Mouse (Mus musculus): ENCODE results near the gene Agl. TPM values are rescaled to one million over a fixed set of nuclear protein-coding genes. Genes with fewer than 3 reads are reported as not detected.

Gene Agl
- total RNA-seq, 2 experiments from 2014 or later: 26.2 to 29.3 TPM

GRCm38 (mm10) chr3:116702647-116703272 is 105.2 kb downstream of the Agl start:
- no peak for DNase-seq (ENCODE audit: extremely low spot score in 1 of 2, low spot score in 1 of 2)

DNA sequence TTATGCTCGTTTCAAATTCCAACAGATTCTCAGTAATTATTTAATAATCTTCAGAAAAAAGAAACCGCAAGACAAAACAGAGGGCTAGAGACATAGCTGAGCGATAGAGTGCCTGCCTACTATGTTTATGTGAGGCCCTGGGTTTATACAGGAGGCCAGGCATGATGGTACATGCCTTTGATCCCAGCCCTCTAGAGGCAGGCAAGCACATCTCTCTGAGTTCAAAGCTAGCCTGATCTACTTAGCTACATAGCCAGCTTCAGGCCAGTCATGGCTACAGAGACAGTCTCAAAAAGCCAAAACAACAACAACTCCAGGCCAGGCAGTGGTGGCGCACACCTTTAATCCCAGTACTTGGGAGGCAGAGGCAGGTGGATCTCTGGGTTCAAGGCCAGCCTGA is 106.4 kb downstream of the Agl start:
- DNase-seq (ENCODE audit: extremely low spot score in 1 of 2, low spot score in 1 of 2): no peak

DNA sequence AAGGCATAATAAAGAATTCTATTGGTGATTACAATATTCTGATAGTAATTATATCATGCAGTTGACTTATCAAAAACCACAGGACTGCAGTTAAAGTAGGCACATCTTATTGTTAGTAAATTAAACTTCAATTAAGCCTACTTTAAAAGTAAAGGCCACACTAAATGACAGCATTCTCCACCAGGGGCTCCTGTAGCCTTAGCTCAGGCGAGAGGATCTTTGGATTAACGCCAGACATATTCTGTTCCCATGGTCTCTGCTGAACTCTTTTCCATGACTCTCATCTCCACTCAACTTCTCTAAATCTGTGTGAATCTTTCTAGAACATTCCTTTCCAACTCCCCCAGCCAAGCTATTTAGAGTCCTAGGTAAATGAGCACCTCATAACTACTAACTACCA is 109.2 kb downstream of the Agl start:
- DNase-seq (ENCODE audit: extremely low spot score in 1 of 2, low spot score in 1 of 2): no peak

DNA sequence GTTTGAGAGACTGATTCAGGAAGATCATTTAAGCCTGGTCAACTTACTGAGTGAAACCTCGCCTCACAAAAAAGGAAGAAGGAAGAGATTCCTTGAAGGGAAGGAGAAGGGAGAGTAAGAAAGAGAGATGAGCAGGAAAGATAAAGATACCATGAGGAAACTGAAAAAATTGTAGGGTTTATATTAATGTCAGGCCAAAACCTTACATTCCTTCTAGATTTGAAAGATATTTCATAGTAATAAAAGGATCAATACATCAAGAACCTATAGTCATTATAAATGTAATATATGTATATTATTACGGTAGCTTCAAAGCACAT is 112.3 kb downstream of the Agl start:
- DNase-seq (ENCODE audit: extremely low spot score in 1 of 2, low spot score in 1 of 2): no peak

- DNase-seq (ENCODE audit: extremely low spot score in 1 of 2, low spot score in 1 of 2): no peak
These were observed 112.9 kb downstream of the Agl start for GRCm38 (mm10) chr3:116694955-116695665.

DNA sequence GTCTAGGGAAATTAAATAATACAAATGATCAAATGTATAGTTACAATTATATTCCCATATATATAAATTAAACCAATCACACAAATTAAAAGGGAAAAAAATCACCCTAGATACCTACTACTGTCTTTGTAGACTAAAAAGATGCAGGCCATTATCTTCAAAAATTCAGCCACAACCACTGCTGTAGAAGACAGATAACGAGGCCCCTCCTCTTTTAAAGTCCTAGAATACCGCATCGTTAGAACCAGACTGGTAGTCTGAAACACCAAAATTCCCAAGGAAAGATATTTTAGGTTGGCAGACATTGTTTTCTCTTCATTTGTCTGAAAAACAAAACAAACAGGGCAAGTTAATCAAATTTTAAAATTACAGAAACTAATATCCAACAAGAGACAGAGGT is 113.7 kb downstream of the Agl start:
- DNase-seq (ENCODE audit: extremely low spot score in 1 of 2, low spot score in 1 of 2): no peak

Other genes starting within 250 kb of the Agl start
- under 1 TPM in 1 of 2 experiments, not detected in 1; 0.12 TPM for gene Lrrc39, start 245.2 kb downstream of the Agl start, total RNA-seq (2021)
- 10 to 100 TPM in 1 of 2 experiments, 1 to 10 TPM in 1; 7.9 to 10.5 TPM for gene Sass6, start 213.2 kb downstream of the Agl start, total RNA-seq (2021)
- 10 to 100 TPM; 13.8 to 17.8 TPM for gene Trmt13, start 193.6 kb downstream of the Agl start, total RNA-seq (2021)
- gene Mfsd14a, start 145.5 kb downstream of the Agl start, total RNA-seq (2021): 10 to 100 TPM; 59.0 to 62.6 TPM
- not detected for gene Gm43191, start 126.9 kb downstream of the Agl start, total RNA-seq (2021)
- gene Slc35a3, start 95.3 kb downstream of the Agl start, total RNA-seq (2021): 10 to 100 TPM; 14.6 to 16.5 TPM
- gene Frrs1, start 51.3 kb upstream of the Agl start, total RNA-seq (2021): under 1 TPM; 0.84 to 0.89 TPM
- not detected for gene 4930455H04Rik, start 160.1 kb upstream of the Agl start, total RNA-seq (2021)
- 10 to 100 TPM; 27.6 to 32.8 TPM for gene Palmd, start 160.8 kb upstream of the Agl start, total RNA-seq (2021)

Measured in layer of hippocampus, postnatal 25 days (tissue).